Mouse (Mus musculus): Measurements from ENCODE around the gene Npy1r. TPM values are rescaled to one million over a fixed set of nuclear protein-coding genes. Genes with fewer than 3 reads are reported as not detected.

Gene Npy1r
- polyA plus RNA-seq (2014; fragmentation: Nextera tagmentation; extraction: Ambion mirVana), result 9.0 and 9.7 TPM in 2 replicates

- under 1% methylated on average over 30 of the region's 30 CpGs for WGBS
- Histone ChIP-seq H3K36me3 (replicated peaks; ENCODE audit: control insufficient read depth, insufficient read depth) (no peaks in the 10 kb centered on the region), H3K27ac (no peak within 1 kb of the TSS)
Observed at GRCm38 (mm10) chr8:66696970-66697843, at the start of gene Npy1r. TSS of gene Npy1r (plus strand) at chr8:66697192.

GRCm38 (mm10) chr8:66681261-66681660 lies 15.7 kb upstream of the Npy1r start:
- ATAC-seq (ENCODE audit: low FRiP score), result no peak
- 93% methylated on average over 2 of the region's 2 CpGs for WGBS
- no peaks in the 10 kb centered on the region for H3K36me3 ChIP-seq (replicated peaks; ENCODE audit: control insufficient read depth, insufficient read depth)

More at GRCm38 (mm10) chr8:66696970-66697843, at the start of gene Npy1r:
- Histone ChIP-seq H3K4me1 (replicated peaks; ENCODE audit: control insufficient read depth, insufficient read depth, low read length) (peaks cover 5% of the 10 kb centered on the region; the same call in 1 of the 2 replicates), H3K4me2 (replicated peaks) (peak within 1 kb of the TSS; percentile 75), H3K27me3 (ENCODE audit: control insufficient read depth, insufficient read depth, low read length) (peaks cover 19% of the 10 kb centered on the region), H3K9ac (peak within 1 kb of the TSS; percentile 52), H3K4me3 (replicated peaks; ENCODE audit: low read length) (peak within 1 kb of the TSS; percentile 44), H3K9me3 (ENCODE audit: control insufficient read depth, low read length) (no peaks in the 10 kb centered on the region)
- ATAC-seq (ENCODE audit: low FRiP score) (peak; percentile 78), DNase-seq (ENCODE audit: low spot score) (peak; percentile 74)

GRCm38 (mm10) chr8:66687511-66688329 lies 9.3 kb upstream of the Npy1r start, which contains the start of gene Npy5r:
TSS of gene Npy5r (minus strand) at chr8:66688128.
- peak; percentile 83 for ATAC-seq (ENCODE audit: low FRiP score)
- Histone ChIP-seq H3K27me3 (ENCODE audit: control insufficient read depth, insufficient read depth, low read length) (no peaks in the 10 kb centered on the region), H3K9ac (peak within 1 kb of the TSS; percentile 87), H3K27ac (0 out of 2 replicates have a peak within 1 kb of the TSS, but pooled peaks have one; percentile 5), H3K4me3 (replicated peaks; ENCODE audit: low read length) (peak within 1 kb of the TSS; percentile 55), H3K36me3 (replicated peaks; ENCODE audit: control insufficient read depth, insufficient read depth) (no peaks in the 10 kb centered on the region), H3K4me2 (replicated peaks) (peak within 1 kb of the TSS; percentile 97), H3K9me3 (ENCODE audit: control insufficient read depth, low read length) (no peaks in the 10 kb centered on the region), H3K4me1 (replicated peaks; ENCODE audit: control insufficient read depth, insufficient read depth, low read length) (no peaks in the 10 kb centered on the region)
- peak; percentile 40 for DNase-seq (ENCODE audit: low spot score)
- WGBS, result 2% methylated on average over 42 of the region's 43 CpGs

More at GRCm38 (mm10) chr8:66681261-66681660, 15.7 kb upstream of the Npy1r start:
- no peaks in the 10 kb centered on the region for H3K27me3 ChIP-seq (ENCODE audit: control insufficient read depth, insufficient read depth, low read length)
- no peaks in the 10 kb centered on the region for H3K4me1 ChIP-seq (replicated peaks; ENCODE audit: control insufficient read depth, insufficient read depth, low read length)
- H3K9ac ChIP-seq, result no peak overlapping the region
- H3K4me2 ChIP-seq (replicated peaks), result no peak overlapping the region
- H3K9me3 ChIP-seq (ENCODE audit: control insufficient read depth, low read length), result no peaks in the 10 kb centered on the region
- DNase-seq (ENCODE audit: low spot score), result no peak
- H3K27ac ChIP-seq, result no peak overlapping the region
- no peak overlapping the region for H3K4me3 ChIP-seq (replicated peaks; ENCODE audit: low read length)

- no peaks in the 10 kb centered on the region for H3K27me3 ChIP-seq (ENCODE audit: control insufficient read depth, insufficient read depth, low read length)
- 0 out of 2 replicates have a peak, but pooled peaks have one; percentile 32 for ATAC-seq (ENCODE audit: low FRiP score)
Observed at GRCm38 (mm10) chr8:66688395-66688794, 8.6 kb upstream of the Npy1r start.

GRCm38 (mm10) chr8:66688799-66689198 lies 8.2 kb upstream of the Npy1r start:
- no peaks in the 10 kb centered on the region for H3K4me1 ChIP-seq (replicated peaks; ENCODE audit: control insufficient read depth, insufficient read depth, low read length)
- DNase-seq (ENCODE audit: low spot score) (no peak), ATAC-seq (ENCODE audit: low FRiP score) (no peak)
- H3K4me3 ChIP-seq (replicated peaks; ENCODE audit: low read length), result no peak overlapping the region
- no peaks in the 10 kb centered on the region for H3K36me3 ChIP-seq (replicated peaks; ENCODE audit: control insufficient read depth, insufficient read depth)
- H3K4me2 ChIP-seq (replicated peaks), result no peak overlapping the region
- H3K27ac ChIP-seq, result no peak overlapping the region
- H3K9me3 ChIP-seq (ENCODE audit: control insufficient read depth, low read length), result no peaks in the 10 kb centered on the region
- no peaks in the 10 kb centered on the region for H3K27me3 ChIP-seq (ENCODE audit: control insufficient read depth, insufficient read depth, low read length)
- no peak overlapping the region for H3K9ac ChIP-seq
- 53% methylated on average over 4 of the region's 4 CpGs for WGBS

More at GRCm38 (mm10) chr8:66688395-66688794, 8.6 kb upstream of the Npy1r start:
- Histone ChIP-seq H3K27ac (no peak overlapping the region), H3K4me3 (replicated peaks; ENCODE audit: low read length) (peak overlapping the region; percentile 55), H3K4me1 (replicated peaks; ENCODE audit: control insufficient read depth, insufficient read depth, low read length) (no peaks in the 10 kb centered on the region), H3K9me3 (ENCODE audit: control insufficient read depth, low read length) (no peaks in the 10 kb centered on the region), H3K9ac (peak overlapping the region; percentile 87; the same call in 1 of the 2 replicates), H3K36me3 (replicated peaks; ENCODE audit: control insufficient read depth, insufficient read depth) (no peaks in the 10 kb centered on the region), H3K4me2 (replicated peaks) (peak overlapping the region; percentile 97)
- DNase-seq (ENCODE audit: low spot score), result no peak
- 36% methylated on average over 6 of the region's 6 CpGs for WGBS

- H3K27me3 ChIP-seq (ENCODE audit: control insufficient read depth, insufficient read depth, low read length), result peaks cover under 1% of the 10 kb centered on the region; the same call in 1 of the 2 replicates
- H3K9ac ChIP-seq, result no peak overlapping the region
- H3K4me3 ChIP-seq (replicated peaks; ENCODE audit: low read length), result no peak overlapping the region
- H3K36me3 ChIP-seq (replicated peaks; ENCODE audit: control insufficient read depth, insufficient read depth), result no peaks in the 10 kb centered on the region
- no peak overlapping the region for H3K4me2 ChIP-seq (replicated peaks)
- DNase-seq (ENCODE audit: low spot score) (no peak), ATAC-seq (ENCODE audit: low FRiP score) (no peak)
- H3K4me1 ChIP-seq (replicated peaks; ENCODE audit: control insufficient read depth, insufficient read depth, low read length), result no peaks in the 10 kb centered on the region
- no peak overlapping the region for H3K27ac ChIP-seq
- H3K9me3 ChIP-seq (ENCODE audit: control insufficient read depth, low read length), result no peaks in the 10 kb centered on the region
- WGBS, result 60% methylated on average over 5 of the region's 5 CpGs
Observed at GRCm38 (mm10) chr8:66690402-66690801, 6.6 kb upstream of the Npy1r start.

- H3K4me1 ChIP-seq (replicated peaks; ENCODE audit: control insufficient read depth, insufficient read depth, low read length), result peaks cover 5% of the 10 kb centered on the region; the same call in 1 of the 2 replicates
- H3K27ac ChIP-seq, result no peak overlapping the region
- H3K36me3 ChIP-seq (replicated peaks; ENCODE audit: control insufficient read depth, insufficient read depth), result no peaks in the 10 kb centered on the region
- peak overlapping the region; percentile 75 for H3K4me2 ChIP-seq (replicated peaks)
- ATAC-seq (ENCODE audit: low FRiP score), result no peak
- H3K27me3 ChIP-seq (ENCODE audit: control insufficient read depth, insufficient read depth, low read length), result peaks cover 19% of the 10 kb centered on the region
- 4% methylated on average over 7 of the region's 7 CpGs for WGBS
- peak overlapping the region; percentile 44 for H3K4me3 ChIP-seq (replicated peaks; ENCODE audit: low read length)
- H3K9ac ChIP-seq, result peak overlapping the region; percentile 52; the same call in 1 of the 2 replicates
- no peaks in the 10 kb centered on the region for H3K9me3 ChIP-seq (ENCODE audit: control insufficient read depth, low read length)
- DNase-seq (ENCODE audit: low spot score), result no peak
Observed at GRCm38 (mm10) chr8:66698011-66698410, 1.0 kb downstream of the Npy1r start.

GRCm38 (mm10) chr8:66698782-66699181 lies 1.8 kb downstream of the Npy1r start:
- WGBS, result 76% methylated on average over 7 of the region's 7 CpGs
- peak overlapping the region; percentile 44 for H3K4me3 ChIP-seq (replicated peaks; ENCODE audit: low read length)

More at GRCm38 (mm10) chr8:66698782-66699181, 1.8 kb downstream of the Npy1r start:
- Histone ChIP-seq H3K4me1 (replicated peaks; ENCODE audit: control insufficient read depth, insufficient read depth, low read length) (peaks cover 5% of the 10 kb centered on the region; the same call in 1 of the 2 replicates), H3K27ac (no peak overlapping the region), H3K27me3 (ENCODE audit: control insufficient read depth, insufficient read depth, low read length) (peaks cover 19% of the 10 kb centered on the region), H3K36me3 (replicated peaks; ENCODE audit: control insufficient read depth, insufficient read depth) (no peaks in the 10 kb centered on the region), H3K9me3 (ENCODE audit: control insufficient read depth, low read length) (no peaks in the 10 kb centered on the region), H3K4me2 (replicated peaks) (peak overlapping the region; percentile 75), H3K9ac (no peak overlapping the region)
- ATAC-seq (ENCODE audit: low FRiP score) (no peak), DNase-seq (ENCODE audit: low spot score) (no peak)

Data from hindbrain, embryonic 14.5 days (tissue).